Mouse (Mus musculus): Measurements from ENCODE around the gene Catip. TPM values are rescaled to one million over a fixed set of nuclear protein-coding genes. Genes with fewer than 3 reads are reported as not detected.

Catip gene
- polyA plus RNA-seq, 1 experiment = 0.51 TPM

DNA sequence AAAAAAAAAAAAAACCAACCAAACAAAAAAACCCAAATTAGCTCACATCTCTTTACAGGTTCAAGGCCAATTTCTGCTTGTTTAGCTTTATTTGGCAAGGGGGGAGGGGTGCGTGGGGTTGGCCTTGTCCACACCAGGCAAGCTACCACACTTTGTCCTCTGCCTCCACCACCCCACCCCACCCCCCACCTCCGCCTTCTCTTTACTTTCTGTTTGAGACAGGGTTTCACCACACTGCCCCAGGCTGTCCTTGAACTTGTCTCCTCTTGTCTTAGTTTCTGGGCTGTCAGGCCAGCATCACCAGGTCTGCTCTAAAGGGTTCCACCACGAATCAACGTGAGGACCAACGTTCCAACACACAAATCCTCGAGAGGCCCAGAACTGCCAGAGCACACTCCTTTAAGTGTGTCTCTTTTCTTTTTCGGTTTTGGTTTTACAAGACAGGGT lies 17.2 kb downstream of the Catip start:
- 69% methylated on average over 7 of the region's 7 CpGs for WGBS
- H3K4me1 ChIP-seq (ENCODE audit: control insufficient read depth, insufficient read depth, insufficient read length) = peaks cover 10% of the 10 kb centered on the region; the same call in 1 of the 2 replicates

DNA sequence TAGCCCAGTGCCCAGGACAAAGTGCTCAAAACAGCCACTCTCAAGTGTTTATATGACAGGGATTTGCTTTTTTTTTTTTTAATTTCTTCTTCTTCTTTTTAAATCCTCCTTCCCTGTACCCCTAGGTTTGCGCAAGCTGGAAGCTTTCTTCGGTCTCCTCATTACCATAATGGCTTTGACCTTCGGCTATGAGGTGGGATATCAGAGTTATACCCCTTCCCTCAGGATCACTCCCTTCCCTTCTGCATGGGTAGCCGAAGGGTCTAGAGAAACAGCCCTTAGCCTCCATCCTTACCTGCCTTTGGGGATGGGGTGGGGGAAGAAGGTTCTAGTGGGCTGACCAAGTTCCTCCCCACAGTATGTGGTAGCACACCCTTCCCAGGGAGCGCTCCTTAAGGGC lies 18.6 kb downstream of the Catip start:
- TF ChIP-seq CTCF (IDR thresholded peaks at IDR 0.05; ENCODE audit: extremely low read depth, insufficient read depth, insufficient read length, insufficient replicate concordance) (no peak), POLR2A (IDR thresholded peaks at IDR 0.05; ENCODE audit: low read depth, low read length) (no peak)
- Histone ChIP-seq H3K4me1 (ENCODE audit: control insufficient read depth, insufficient read depth, insufficient read length) (peaks cover 10% of the 10 kb centered on the region; the same call in 1 of the 2 replicates), H3K4me3 (ENCODE audit: extremely low read depth, insufficient read depth, insufficient read length) (no peak overlapping the region), H3K27me3 (ENCODE audit: control insufficient read depth, insufficient read depth, low read length) (no peaks in the 10 kb centered on the region), H3K27ac (ENCODE audit: insufficient read depth, low read length) (no peak overlapping the region), H3K36me3 (ENCODE audit: control insufficient read depth, insufficient read depth, low read length) (no peaks in the 10 kb centered on the region)
- no peak for DNase-seq (ENCODE audit: low read depth in 1 of 2, low spot score in 2 of 2)
- WGBS = 88% methylated on average over 5 of the region's 5 CpGs

More for the DNA sequence above, 17.2 kb downstream of the Catip start:
- TF ChIP-seq POLR2A (IDR thresholded peaks at IDR 0.05; ENCODE audit: low read depth, low read length) = no peak
- TF ChIP-seq CTCF (IDR thresholded peaks at IDR 0.05; ENCODE audit: extremely low read depth, insufficient read depth, insufficient read length, insufficient replicate concordance) = no peak
- DNase-seq (ENCODE audit: low read depth in 1 of 2, low spot score in 2 of 2) = no peak
- no peaks in the 10 kb centered on the region for H3K27me3 ChIP-seq (ENCODE audit: control insufficient read depth, insufficient read depth, low read length)
- no peak overlapping the region for H3K27ac ChIP-seq (ENCODE audit: insufficient read depth, low read length)
- no peaks in the 10 kb centered on the region for H3K36me3 ChIP-seq (ENCODE audit: control insufficient read depth, insufficient read depth, low read length)
- H3K4me3 ChIP-seq (ENCODE audit: extremely low read depth, insufficient read depth, insufficient read length) = no peak overlapping the region

DNA sequence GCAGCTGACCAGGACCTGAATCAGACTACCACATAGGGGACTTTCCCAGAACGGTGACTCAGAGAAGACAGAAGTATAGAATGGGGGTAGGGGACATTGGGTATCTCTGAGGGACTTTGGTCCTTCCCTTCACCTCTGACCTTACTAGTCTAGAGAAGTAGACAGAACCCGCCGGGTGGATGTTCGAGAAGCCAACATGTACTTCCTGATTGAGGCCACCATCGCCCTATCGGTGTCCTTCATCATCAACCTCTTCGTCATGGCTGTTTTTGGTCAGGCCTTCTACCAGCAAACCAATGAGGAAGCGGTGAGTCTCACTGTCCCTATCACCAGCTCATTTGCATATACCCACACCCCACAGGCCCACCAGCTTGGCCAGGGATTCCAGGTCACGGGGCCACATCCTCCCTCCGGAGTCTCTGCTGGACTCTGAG lies 19.7 kb downstream of the Catip start:
- DNase-seq (ENCODE audit: low read depth in 1 of 2, low spot score in 2 of 2) = no peak
- H3K4me3 ChIP-seq (ENCODE audit: extremely low read depth, insufficient read depth, insufficient read length) = no peak overlapping the region
- no peaks in the 10 kb centered on the region for H3K27me3 ChIP-seq (ENCODE audit: control insufficient read depth, insufficient read depth, low read length)
- no peak overlapping the region for H3K27ac ChIP-seq (ENCODE audit: insufficient read depth, low read length)
- TF ChIP-seq POLR2A (IDR thresholded peaks at IDR 0.05; ENCODE audit: low read depth, low read length) (no peak), CTCF (IDR thresholded peaks at IDR 0.05; ENCODE audit: extremely low read depth, insufficient read depth, insufficient read length, insufficient replicate concordance) (no peak)
- H3K4me1 ChIP-seq (ENCODE audit: control insufficient read depth, insufficient read depth, insufficient read length) = peaks cover 10% of the 10 kb centered on the region; the same call in 1 of the 2 replicates
- 73% methylated on average over 10 of the region's 10 CpGs for WGBS
- H3K36me3 ChIP-seq (ENCODE audit: control insufficient read depth, insufficient read depth, low read length) = no peaks in the 10 kb centered on the region

DNA sequence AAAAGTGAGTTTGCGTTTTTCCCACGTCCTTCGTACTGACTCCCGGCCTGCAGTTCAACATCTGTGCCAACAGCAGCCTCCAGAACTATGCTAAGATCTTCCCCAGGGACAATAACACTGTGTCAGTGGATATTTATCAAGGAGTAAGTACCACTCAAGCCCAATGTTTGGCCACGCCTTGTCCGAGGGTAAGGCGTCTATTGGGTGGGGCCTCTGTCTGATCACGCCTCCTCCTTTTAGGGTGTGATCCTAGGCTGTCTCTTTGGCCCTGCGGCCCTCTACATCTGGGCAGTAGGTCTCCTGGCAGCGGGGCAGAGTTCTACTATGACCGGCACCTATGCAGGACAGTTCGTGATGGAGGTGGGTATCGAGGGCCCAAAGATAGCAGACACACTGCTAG lies 21.5 kb downstream of the Catip start:
- Histone ChIP-seq H3K4me3 (ENCODE audit: extremely low read depth, insufficient read depth, insufficient read length) (no peak overlapping the region), H3K36me3 (ENCODE audit: control insufficient read depth, insufficient read depth, low read length) (no peaks in the 10 kb centered on the region), H3K27me3 (ENCODE audit: control insufficient read depth, insufficient read depth, low read length) (no peaks in the 10 kb centered on the region), H3K4me1 (ENCODE audit: control insufficient read depth, insufficient read depth, insufficient read length) (peaks cover 16% of the 10 kb centered on the region; the same call in 1 of the 2 replicates), H3K27ac (ENCODE audit: insufficient read depth, low read length) (no peak overlapping the region)
- 90% methylated on average over 13 of the region's 13 CpGs for WGBS
- TF ChIP-seq POLR2A (IDR thresholded peaks at IDR 0.05; ENCODE audit: low read depth, low read length) (no peak), CTCF (IDR thresholded peaks at IDR 0.05; ENCODE audit: extremely low read depth, insufficient read depth, insufficient read length, insufficient replicate concordance) (no peak)
- DNase-seq (ENCODE audit: low read depth in 1 of 2, low spot score in 2 of 2) = no peak

DNA sequence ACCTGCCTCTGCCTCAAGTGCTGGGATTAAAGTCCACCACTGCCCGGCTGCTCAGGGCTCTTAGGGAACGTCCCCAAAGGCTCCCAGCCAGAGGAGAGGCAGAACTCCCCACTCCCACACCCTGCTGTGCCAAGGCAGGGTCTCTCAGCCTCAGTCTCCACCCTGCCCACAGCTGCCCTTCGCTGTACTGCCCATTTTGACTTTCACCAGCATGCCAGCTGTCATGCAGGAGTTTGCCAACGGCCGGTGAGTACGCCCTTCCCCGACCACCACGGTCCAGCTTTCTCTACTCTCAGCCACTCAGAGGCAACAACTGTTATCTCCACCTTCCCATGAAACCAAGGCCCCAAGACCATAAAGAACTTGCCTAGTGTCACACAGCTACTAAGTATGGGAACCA lies 22.6 kb downstream of the Catip start:
- H3K36me3 ChIP-seq (ENCODE audit: control insufficient read depth, insufficient read depth, low read length) = no peaks in the 10 kb centered on the region
- H3K27me3 ChIP-seq (ENCODE audit: control insufficient read depth, insufficient read depth, low read length) = no peaks in the 10 kb centered on the region
- DNase-seq (ENCODE audit: low read depth in 1 of 2, low spot score in 2 of 2) = no peak
- H3K4me3 ChIP-seq (ENCODE audit: extremely low read depth, insufficient read depth, insufficient read length) = no peak overlapping the region
- no peak overlapping the region for H3K27ac ChIP-seq (ENCODE audit: insufficient read depth, low read length)
- WGBS = 91% methylated on average over 8 of the region's 8 CpGs
- TF ChIP-seq CTCF (IDR thresholded peaks at IDR 0.05; ENCODE audit: extremely low read depth, insufficient read depth, insufficient read length, insufficient replicate concordance) = no peak
- TF ChIP-seq POLR2A (IDR thresholded peaks at IDR 0.05; ENCODE audit: low read depth, low read length) = no peak
- peaks cover 22% of the 10 kb centered on the region; the same call in 1 of the 2 replicates for H3K4me1 ChIP-seq (ENCODE audit: control insufficient read depth, insufficient read depth, insufficient read length)

DNA sequence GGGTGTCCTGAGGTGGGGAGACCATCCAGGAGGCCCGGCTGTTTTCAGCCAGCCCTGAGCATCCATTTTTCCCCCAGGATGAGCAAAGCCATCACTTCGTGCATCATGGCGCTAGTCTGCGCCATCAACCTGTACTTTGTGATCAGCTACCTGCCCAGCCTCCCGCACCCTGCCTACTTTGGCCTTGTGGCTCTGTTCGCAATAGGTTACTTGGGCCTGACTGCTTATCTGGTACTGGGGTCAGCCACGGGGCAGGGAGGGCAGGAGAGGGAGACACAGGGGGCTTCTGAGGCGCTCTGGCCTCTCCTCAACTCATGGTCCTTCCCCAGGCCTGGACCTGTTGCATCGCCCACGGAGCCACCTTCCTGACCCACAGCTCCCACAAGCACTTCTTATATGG lies 23.2 kb downstream of the Catip start:
- H3K27ac ChIP-seq (ENCODE audit: insufficient read depth, low read length) = no peak overlapping the region
- WGBS = 94% methylated on average over 10 of the region's 10 CpGs
- no peaks in the 10 kb centered on the region for H3K36me3 ChIP-seq (ENCODE audit: control insufficient read depth, insufficient read depth, low read length)
- TF ChIP-seq CTCF (IDR thresholded peaks at IDR 0.05; ENCODE audit: extremely low read depth, insufficient read depth, insufficient read length, insufficient replicate concordance) (no peak), POLR2A (IDR thresholded peaks at IDR 0.05; ENCODE audit: low read depth, low read length) (no peak)
- H3K4me1 ChIP-seq (ENCODE audit: control insufficient read depth, insufficient read depth, insufficient read length) = peaks cover 24% of the 10 kb centered on the region
- H3K4me3 ChIP-seq (ENCODE audit: extremely low read depth, insufficient read depth, insufficient read length) = no peak overlapping the region
- no peak for DNase-seq (ENCODE audit: low read depth in 1 of 2, low spot score in 2 of 2)
- H3K27me3 ChIP-seq (ENCODE audit: control insufficient read depth, insufficient read depth, low read length) = no peaks in the 10 kb centered on the region

DNA sequence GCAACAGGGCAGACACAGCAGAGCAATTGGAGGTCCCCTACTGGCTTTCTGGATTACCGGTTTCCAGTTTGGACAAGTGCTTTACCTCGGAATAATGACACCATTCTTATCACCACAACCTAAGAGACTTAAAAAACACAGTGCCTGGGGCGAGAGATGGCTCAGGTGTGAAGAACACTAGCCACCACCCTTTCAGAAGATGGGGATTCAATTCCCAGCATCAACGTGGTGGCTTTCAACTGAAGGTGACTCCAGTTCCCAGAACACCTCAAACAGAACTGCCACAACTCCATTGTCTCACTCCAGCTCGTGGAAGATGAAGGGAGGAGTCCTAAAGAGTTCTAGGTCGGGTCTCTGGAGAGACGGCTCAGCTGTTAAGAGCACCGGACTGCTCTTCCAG lies 23.6 kb downstream of the Catip start:
- Histone ChIP-seq H3K4me1 (ENCODE audit: control insufficient read depth, insufficient read depth, insufficient read length) (peaks cover 28% of the 10 kb centered on the region), H3K4me3 (ENCODE audit: extremely low read depth, insufficient read depth, insufficient read length) (no peak overlapping the region), H3K27ac (ENCODE audit: insufficient read depth, low read length) (no peak overlapping the region), H3K27me3 (ENCODE audit: control insufficient read depth, insufficient read depth, low read length) (no peaks in the 10 kb centered on the region), H3K36me3 (ENCODE audit: control insufficient read depth, insufficient read depth, low read length) (no peaks in the 10 kb centered on the region)
- WGBS = 87% methylated on average over 8 of the region's 8 CpGs
- DNase-seq (ENCODE audit: low read depth in 1 of 2, low spot score in 2 of 2) = no peak
- TF ChIP-seq POLR2A (IDR thresholded peaks at IDR 0.05; ENCODE audit: low read depth, low read length) = no peak
- no peak for TF ChIP-seq CTCF (IDR thresholded peaks at IDR 0.05; ENCODE audit: extremely low read depth, insufficient read depth, insufficient read length, insufficient replicate concordance)
